Mouse (Mus musculus) MEL (cell line): Measurements from ENCODE around the gene Cbarp. TPM values are rescaled to one million over a fixed set of nuclear protein-coding genes. Genes with fewer than 3 reads are reported as not detected.

Experiments used
- DNase-seq: peaks from one replicate; pipeline ENCODE4 v3.0.0; 2011; ENCODE audit warnings: low read depth, low spot score
- H3K27ac ChIP-seq: 2 replicates; pipeline ENCODE4 v1.5.1; 2012; ENCODE audit warnings: low read depth, mild to moderate bottlenecking, control low read depth, low read length, moderate library complexity; ENCODE audit not compliant: control insufficient read depth
- H3K27me3 ChIP-seq, 2 experiments: fragments of 150-350 bp in 1 of 2; sonication (generic) in 1 of 2; 2 replicates each; pipeline ENCODE4 v1.6.1; 2012; ENCODE audit warnings: low read length in 2 of 2, mild to moderate bottlenecking in 2 of 2, improper control_type of control experiment in 1 of 2, moderate library complexity in 1 of 2; ENCODE audit not compliant: insufficient read depth in 2 of 2, control insufficient read depth in 1 of 2
- H3K36me3 ChIP-seq, 2 experiments: 2 replicates each; pipeline ENCODE4 v1.6.1; 2012 to 2014; ENCODE audit warnings: low read length in 2 of 2, improper control_type of control experiment in 1 of 2, inconsistent platforms in 1 of 2, mild to moderate bottlenecking in 1 of 2; ENCODE audit not compliant: insufficient read depth in 2 of 2, control insufficient read depth in 1 of 2
- H3K4me1 ChIP-seq, 2 experiments: fragments of 150-350 bp in 1 of 2; sonication (generic) in 1 of 2; 2 replicates each; pipeline ENCODE4 v1.6.1; 2012; ENCODE audit warnings: low read length in 2 of 2, improper control_type of control experiment in 1 of 2, mild to moderate bottlenecking in 1 of 2; ENCODE audit not compliant: insufficient read depth in 2 of 2, control insufficient read depth in 1 of 2
- H3K4me3 ChIP-seq, 2 experiments: fragments of 150-350 bp in 1 of 2; sonication (generic) in 1 of 2; 2 replicates each; pipeline ENCODE4 v1.5.1; 2012; ENCODE audit warnings: low read depth in 2 of 2, low read length in 2 of 2, mild to moderate bottlenecking in 2 of 2, moderate library complexity in 2 of 2, control low read depth in 1 of 2, improper control_type of control experiment in 1 of 2; ENCODE audit not compliant: control insufficient read depth in 1 of 2, insufficient read depth in 1 of 2
- H3K79me2 ChIP-seq: 2 replicates; pipeline ENCODE4 v1.6.1; 2012; ENCODE audit warnings: mild to moderate bottlenecking, low read length, moderate library complexity; ENCODE audit not compliant: control insufficient read depth, poor library complexity, insufficient read depth
- H3K9ac ChIP-seq: 2 replicates; pipeline ENCODE4 v1.6.1; 2012; ENCODE audit warnings: low read depth, mild to moderate bottlenecking, control low read depth, low read length, moderate library complexity; ENCODE audit not compliant: control insufficient read depth, poor library complexity, severe bottlenecking
- H3K9me3 ChIP-seq: fragments of 150-350 bp; sonication (generic); replicated peaks from 2 replicates; pipeline ENCODE4 v1.6.1; 2012; ENCODE audit warnings: mild to moderate bottlenecking, low read length, improper control_type of control experiment, moderate library complexity; ENCODE audit not compliant: insufficient read depth
- BHLHE40 ChIP-seq: IDR thresholded peaks from 2 replicates; pipeline ENCODE4 v1.6.1; 2012; ENCODE audit warnings: low read depth, mild to moderate bottlenecking, inconsistent platforms, low read length, improper control_type of control experiment, borderline replicate concordance
- CHD1 ChIP-seq: IDR thresholded peaks from 2 replicates; pipeline ENCODE4 v1.6.1; 2012; ENCODE audit warnings: low read depth, mild to moderate bottlenecking, inconsistent platforms, low read length, improper control_type of control experiment
- CTCF ChIP-seq, 3 experiments: IDR thresholded peaks in 2 of 3; conservative IDR thresholded peaks in 1 of 3; 2 replicates each; pipeline ENCODE4 v1.5.1; 2011 to 2012; ENCODE audit warnings: low read length in 3 of 3, low read depth in 2 of 3, mild to moderate bottlenecking in 2 of 3, improper control_type of control experiment in 1 of 3, inconsistent platforms in 1 of 3, mixed read lengths in 1 of 3, moderate library complexity in 1 of 3; ENCODE audit not compliant: control insufficient read depth in 1 of 3, insufficient read depth in 1 of 3, poor library complexity in 1 of 3, severe bottlenecking in 1 of 3
- E2F4 ChIP-seq: IDR thresholded peaks from 2 replicates; pipeline ENCODE4 v1.6.1; 2011; ENCODE audit warnings: low read depth, low read length, improper control_type of control experiment, borderline replicate concordance
- EP300 ChIP-seq, 2 experiments: IDR thresholded peaks; 2 replicates each; pipeline ENCODE4 v1.6.1; 2011; ENCODE audit warnings: improper control_type of control experiment in 2 of 2, low read length in 2 of 2, low read depth in 1 of 2, mild to moderate bottlenecking in 1 of 2
- GABPA ChIP-seq: IDR thresholded peaks from 2 replicates; pipeline ENCODE4 v1.6.1; 2012; ENCODE audit warnings: low read depth, mild to moderate bottlenecking, inconsistent platforms, low read length, improper control_type of control experiment, moderate library complexity
- HCFC1 ChIP-seq: IDR thresholded peaks from 2 replicates; pipeline ENCODE4 v1.6.1; 2012; ENCODE audit warnings: low read depth, mild to moderate bottlenecking, inconsistent platforms, low read length, improper control_type of control experiment, moderate library complexity
- JUND ChIP-seq: IDR thresholded peaks from 2 replicates; pipeline ENCODE4 v1.6.1; 2011; ENCODE audit warnings: low read depth, mild to moderate bottlenecking, improper control_type of control experiment, low read length
- KAT2A ChIP-seq: conservative IDR thresholded peaks from 2 replicates; pipeline ENCODE4 v1.6.1; 2012; ENCODE audit warnings: low read depth, low read length, improper control_type of control experiment, inconsistent platforms
- MAFK ChIP-seq: IDR thresholded peaks from 2 replicates; pipeline ENCODE4 v1.6.1; 2011; ENCODE audit warnings: low read depth, mild to moderate bottlenecking, low read length, improper control_type of control experiment, borderline replicate concordance
- MAZ ChIP-seq: IDR thresholded peaks from 2 replicates; pipeline ENCODE4 v1.6.1; 2012; ENCODE audit warnings: low read depth, mild to moderate bottlenecking, inconsistent platforms, low read length, improper control_type of control experiment
- MEF2A ChIP-seq: IDR thresholded peaks from 2 replicates; pipeline ENCODE4 v1.6.1; 2014; ENCODE audit warnings: low read depth, mild to moderate bottlenecking, inconsistent platforms, low read length, improper control_type of control experiment; ENCODE audit not compliant: poor library complexity, insufficient replicate concordance, severe bottlenecking; ENCODE audit errors: extremely low read depth
- MYB ChIP-seq: IDR thresholded peaks from 2 replicates; pipeline ENCODE4 v1.6.1; 2011; ENCODE audit warnings: mild to moderate bottlenecking, low read depth, low read length, improper control_type of control experiment
- MYC ChIP-seq: IDR thresholded peaks from 2 replicates; pipeline ENCODE4 v1.6.1; 2011; ENCODE audit warnings: low read depth, mild to moderate bottlenecking, low read length, improper control_type of control experiment, moderate library complexity
- NELFE ChIP-seq: IDR thresholded peaks from 2 replicates; pipeline ENCODE4 v1.6.1; 2011; ENCODE audit warnings: low read depth, low read length, improper control_type of control experiment
- NRF1 ChIP-seq: IDR thresholded peaks from 2 replicates; pipeline ENCODE4 v1.6.1; 2014; ENCODE audit warnings: low read depth, mild to moderate bottlenecking, inconsistent platforms, low read length, improper control_type of control experiment, moderate library complexity; ENCODE audit not compliant: poor library complexity, insufficient read depth, severe bottlenecking
- POLR2A ChIP-seq, 2 experiments: IDR thresholded peaks; 2 replicates each; pipeline ENCODE4 v1.6.1; 2011 to 2012; ENCODE audit warnings: low read length in 2 of 2, mild to moderate bottlenecking in 2 of 2, control low read depth in 1 of 2, improper control_type of control experiment in 1 of 2, low read depth in 1 of 2, moderate library complexity in 1 of 2; ENCODE audit not compliant: control insufficient read depth in 1 of 2, insufficient read depth in 1 of 2, poor library complexity in 1 of 2
- POLR2AphosphoS5 ChIP-seq: IDR thresholded peaks from 2 replicates; pipeline ENCODE4 v1.6.1; 2012; ENCODE audit warnings: low read depth, borderline replicate concordance, mild to moderate bottlenecking, inconsistent platforms, low read length, moderate library complexity, mixed read lengths
- RAD21 ChIP-seq: IDR thresholded peaks from 2 replicates; pipeline ENCODE4 v1.6.1; 2011; ENCODE audit warnings: mild to moderate bottlenecking, low read depth, low read length, improper control_type of control experiment
- RCOR1 ChIP-seq: IDR thresholded peaks from 2 replicates; pipeline ENCODE4 v1.6.1; 2012; ENCODE audit warnings: low read depth, mild to moderate bottlenecking, inconsistent platforms, low read length, improper control_type of control experiment
- SIN3A ChIP-seq: IDR thresholded peaks from 2 replicates; pipeline ENCODE4 v1.6.1; 2012; ENCODE audit warnings: low read length, improper control_type of control experiment, inconsistent platforms
- SMC3 ChIP-seq: IDR thresholded peaks from 2 replicates; pipeline ENCODE4 v1.6.1; 2011; ENCODE audit warnings: low read depth, low read length, improper control_type of control experiment
- TAL1 ChIP-seq: IDR thresholded peaks from 2 replicates; pipeline ENCODE4 v1.6.1; 2012; ENCODE audit warnings: mild to moderate bottlenecking, inconsistent platforms, low read length, moderate library complexity, mixed read lengths
- TCF12 ChIP-seq: IDR thresholded peaks from 2 replicates; pipeline ENCODE4 v1.6.1; 2014; ENCODE audit warnings: low read depth, mild to moderate bottlenecking, inconsistent platforms, low read length, improper control_type of control experiment, moderate library complexity
- UBTF ChIP-seq: IDR thresholded peaks from 2 replicates; pipeline ENCODE4 v1.6.1; 2012; ENCODE audit warnings: low read depth, mild to moderate bottlenecking, inconsistent platforms, low read length, improper control_type of control experiment, moderate library complexity, borderline replicate concordance; ENCODE audit not compliant: insufficient read depth
- ZC3H11A ChIP-seq: IDR thresholded peaks from 2 replicates; pipeline ENCODE4 v1.6.1; 2012; ENCODE audit warnings: low read depth, mild to moderate bottlenecking, inconsistent platforms, low read length, improper control_type of control experiment
- ZKSCAN1 ChIP-seq: IDR thresholded peaks from 2 replicates; pipeline ENCODE4 v1.6.1; 2012; ENCODE audit warnings: low read depth, mild to moderate bottlenecking, inconsistent platforms, low read length, improper control_type of control experiment, moderate library complexity
- ZMIZ1 ChIP-seq: IDR thresholded peaks from 2 replicates; pipeline ENCODE4 v1.6.1; 2012; ENCODE audit warnings: low read depth, mild to moderate bottlenecking, inconsistent platforms, low read length, improper control_type of control experiment, moderate library complexity
- ZNF384 ChIP-seq: IDR thresholded peaks from 2 replicates; pipeline ENCODE4 v1.6.1; 2012; ENCODE audit warnings: low read depth, mild to moderate bottlenecking, inconsistent platforms, low read length, improper control_type of control experiment
- polyA plus RNA-seq, 2 experiments: library from polyadenylated mRNA; stranded (reverse) in 1 of 2; unstranded in 1 of 2; fragments of >175 nt in 1 of 2; fragments of >200 nt in 1 of 2; gene quantifications; 2 replicates each; pipeline versions ENCODE4 v1.2.1 to v1.2.4; 2012; ENCODE audit warnings: low replicate concordance in 2 of 2, low read depth in 1 of 2; ENCODE audit not compliant: insufficient read length in 2 of 2, insufficient read depth in 1 of 2, missing spikeins in 1 of 2
- total RNA-seq: library from RNA; depleted of rRNA; stranded (reverse); fragments of 300-350 nt; gene quantifications from 2 replicates; pipeline ENCODE4 v1.2.3, GENCODE M21; 2012

Cbarp gene
- total and polyA plus RNA-seq, 3 experiments, result 6.8 to 19.3 TPM; not detected in 1

GRCm38 (mm10) chr10:80173358-80173757 is 32.7 kb upstream of the Cbarp start:
- Histone ChIP-seq H3K27ac (peak overlapping the region; percentile 56), H3K79me2 (peaks cover 8% of the 10 kb centered on the region; the same call in 1 of the 2 replicates), H3K27me3 (no peaks in the 10 kb centered on the region), H3K36me3 (peaks cover 0 to 12% of the 10 kb centered on the region in 2 experiments; a peak in 2 of 4 replicates), H3K4me3 (peak overlapping the region; percentile 47 to 85), H3K9ac (peak overlapping the region; percentile 68), H3K9me3 (no peaks in the 10 kb centered on the region), H3K4me1 (peaks cover 0 to 11% of the 10 kb centered on the region in 2 experiments; a peak in 1 of 4 replicates)
- no peak for TF ChIP-seq KAT2A
- no peak for TF ChIP-seq POLR2A (IDR thresholded peaks at IDR 0.05; ENCODE audit: control insufficient read depth in 1 of 2, insufficient read depth in 1 of 2, low read depth in 1 of 2, low read length in 2 of 2, poor library complexity in 1 of 2)
- peak; percentile 46; the same call in 1 of the 2 replicates for TF ChIP-seq BHLHE40
- peak; percentile 77 for TF ChIP-seq ZNF384
- TF ChIP-seq POLR2AphosphoS5, result no peak
- TF ChIP-seq TCF12, result no peak
- DNase-seq, result no peak

- Histone ChIP-seq H3K9ac (peak within 1 kb of the TSS; percentile 98), H3K36me3 (peaks cover 0 to 12% of the 10 kb centered on the region in 2 experiments; a peak in 2 of 4 replicates), H3K27ac (peak within 1 kb of the TSS; percentile 100), H3K4me1 (peaks cover 0 to 11% of the 10 kb centered on the region in 2 experiments; a peak in 1 of 4 replicates), H3K79me2 (peaks cover 11% of the 10 kb centered on the region; the same call in 1 of the 2 replicates), H3K9me3 (no peaks in the 10 kb centered on the region), H3K4me3 (peak within 1 kb of the TSS; percentile 78 to 85), H3K27me3 (no peaks in the 10 kb centered on the region)
- DNase-seq, result peak; percentile 98
- TF ChIP-seq NRF1, result peak; percentile 66
- no peak; the same call in 1 of the 2 replicates for TF ChIP-seq ZKSCAN1
- peak; percentile 93 for TF ChIP-seq MYC
- TF ChIP-seq MYB, result no peak
- TF ChIP-seq NELFE, result peak; percentile 86
- no peak for TF ChIP-seq E2F4
- TF ChIP-seq EP300 (IDR thresholded peaks at IDR 0.05; ENCODE audit: low read depth in 1 of 2, low read length in 2 of 2), result no peak
- no peak for TF ChIP-seq POLR2AphosphoS5
- TF ChIP-seq BHLHE40, result peak; percentile 96
- TF ChIP-seq ZMIZ1, result peak; percentile 25; the same call in 1 of the 2 replicates
- no peak for TF ChIP-seq JUND
- no peak for TF ChIP-seq ZC3H11A
- TF ChIP-seq UBTF, result no peak
- TF ChIP-seq SMC3, result no peak
- TF ChIP-seq RAD21, result no peak
- TF ChIP-seq MAFK, result no peak
- TF ChIP-seq SIN3A, result peak; percentile 88
- peak; percentile 95 for TF ChIP-seq ZNF384
- no peak for TF ChIP-seq CTCF (IDR thresholded peaks at IDR 0.05 in 2 of 3, conservative IDR thresholded peaks at IDR 0.05 in 1 of 3; ENCODE audit: control insufficient read depth in 1 of 3, insufficient read depth in 1 of 3, low read depth in 2 of 3, low read length in 3 of 3, poor library complexity in 1 of 3, severe bottlenecking in 1 of 3)
- no peak for TF ChIP-seq RCOR1
- peak; percentile 54 for TF ChIP-seq MAZ
- TF ChIP-seq CHD1, result no peak
- TF ChIP-seq TAL1, result no peak
- TF ChIP-seq MEF2A, result no peak
- peak; percentile 81 for TF ChIP-seq HCFC1
- TF ChIP-seq GABPA, result no peak
Observed at GRCm38 (mm10) chr10:80172527-80173292, 32.1 kb upstream of the Cbarp start, which contains the start of gene 1600002K03Rik. 1600002K03Rik (plus strand) TSS chr10:80172944.
